Mouse (Mus musculus): ENCODE data around the gene Gm13030.

Gene Gm13030

GRCm38 (mm10) chr4:138865092-138865491 lies 8.7 kb downstream of the Gm13030 start:
- DNase-seq, result no peak

- no peak for DNase-seq
These were observed 10.3 kb downstream of the Gm13030 start, which contains the start of gene Pla2g5 for GRCm38 (mm10) chr4:138863344-138863998. Pla2g5 (minus strand) TSS chr4:138863482.

GRCm38 (mm10) chr4:138859728-138860127 lies 14.0 kb downstream of the Gm13030 start:
- peak; percentile 82 for DNase-seq

DNA sequence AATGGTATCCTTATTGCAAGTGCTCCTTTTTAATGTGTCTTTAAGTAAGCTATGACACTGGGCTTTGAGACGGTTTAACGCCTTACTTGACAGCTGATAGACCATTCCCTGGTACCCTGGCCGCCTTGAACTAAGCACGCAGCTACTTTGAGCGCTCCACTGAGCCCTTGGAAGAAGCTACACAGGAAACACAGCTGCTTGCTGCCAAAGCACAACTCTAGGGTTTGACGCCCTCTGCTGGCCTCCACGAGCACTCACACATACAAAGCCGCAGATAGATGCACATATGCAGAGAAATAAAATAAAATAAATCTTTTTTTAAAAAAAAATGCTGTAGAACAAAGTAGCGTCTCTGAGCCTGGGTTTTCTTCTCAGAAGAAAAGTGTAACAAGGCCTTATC lies 14.5 kb downstream of the Gm13030 start:
- peak; percentile 49 for DNase-seq

- DNase-seq, result no peak
These were observed 15.3 kb downstream of the Gm13030 start for GRCm38 (mm10) chr4:138858446-138858845.

GRCm38 (mm10) chr4:138857576-138857975 lies 16.2 kb downstream of the Gm13030 start:
- no peak for DNase-seq

DNA sequence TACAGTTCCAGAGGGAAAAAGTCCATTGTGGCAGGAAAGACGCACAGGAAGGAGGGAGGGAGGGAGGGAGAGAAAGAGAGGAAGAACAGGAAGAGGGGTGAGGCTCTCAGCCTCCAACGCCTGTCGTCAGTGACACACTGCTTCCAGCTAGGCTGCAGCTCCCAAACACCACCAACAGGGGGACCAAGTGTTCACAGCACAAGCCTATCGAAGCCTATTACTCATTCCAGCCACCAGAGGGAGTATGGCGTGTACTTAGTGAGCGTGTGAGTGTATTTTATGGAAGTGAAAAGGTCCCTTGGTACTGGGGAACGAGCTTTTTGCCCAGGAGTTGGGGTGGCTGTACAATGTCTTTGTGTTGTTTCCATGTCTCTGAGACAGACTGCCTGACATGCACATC lies 17.3 kb downstream of the Gm13030 start:
- peak; percentile 78 for DNase-seq

DNA sequence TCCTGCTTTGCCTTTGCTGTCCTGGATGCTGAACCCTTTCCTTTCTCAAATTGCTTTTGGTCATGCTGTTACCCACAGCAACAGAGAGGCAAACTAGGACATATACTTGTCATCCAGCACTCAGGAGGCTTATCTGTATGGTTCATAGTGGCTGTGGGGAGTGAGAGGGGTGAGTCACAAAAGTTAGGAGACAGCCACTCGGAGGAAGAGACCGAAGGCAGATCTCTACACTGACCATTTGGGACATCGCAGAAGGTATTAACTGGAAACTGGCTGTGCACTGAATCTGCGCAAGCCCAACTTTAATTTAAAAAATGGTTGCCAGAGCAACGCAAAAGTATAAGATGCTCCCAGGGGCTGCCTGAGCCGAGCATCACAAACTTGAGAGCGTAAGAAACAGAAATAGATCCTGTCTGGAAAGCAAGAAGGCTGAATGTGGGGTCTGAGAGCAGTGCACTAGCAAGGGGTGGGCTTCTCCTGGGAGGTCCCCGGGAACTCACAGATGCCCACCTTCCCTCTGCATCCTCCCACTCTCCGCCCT lies 18.6 kb downstream of the Gm13030 start:
- no peak for DNase-seq

DNA sequence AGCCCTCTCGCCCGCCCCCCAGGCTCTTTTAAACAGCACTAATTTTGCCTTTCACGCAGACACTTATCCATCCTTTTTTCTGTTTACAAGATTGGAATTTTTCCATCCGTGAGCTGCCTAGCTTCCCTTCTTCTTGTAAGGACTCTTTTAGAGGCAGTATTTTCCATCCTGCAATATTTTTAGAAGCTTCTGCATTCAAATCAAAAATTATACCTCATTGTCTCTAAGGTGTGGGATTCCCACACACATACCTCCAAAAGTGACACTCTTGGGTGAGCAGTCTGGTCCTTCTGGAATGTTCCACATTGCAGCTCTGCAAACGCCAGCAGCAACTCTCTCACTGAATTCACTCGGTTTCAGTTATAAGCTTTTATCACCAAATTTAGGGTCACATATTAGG lies 20.8 kb downstream of the Gm13030 start:
- DNase-seq, result no peak

- peak; percentile 79 for DNase-seq
These were observed 22.3 kb downstream of the Gm13030 start for GRCm38 (mm10) chr4:138851463-138851862.

- no peak for DNase-seq
These were observed 32.4 kb downstream of the Gm13030 start for GRCm38 (mm10) chr4:138841386-138841785.

DNA sequence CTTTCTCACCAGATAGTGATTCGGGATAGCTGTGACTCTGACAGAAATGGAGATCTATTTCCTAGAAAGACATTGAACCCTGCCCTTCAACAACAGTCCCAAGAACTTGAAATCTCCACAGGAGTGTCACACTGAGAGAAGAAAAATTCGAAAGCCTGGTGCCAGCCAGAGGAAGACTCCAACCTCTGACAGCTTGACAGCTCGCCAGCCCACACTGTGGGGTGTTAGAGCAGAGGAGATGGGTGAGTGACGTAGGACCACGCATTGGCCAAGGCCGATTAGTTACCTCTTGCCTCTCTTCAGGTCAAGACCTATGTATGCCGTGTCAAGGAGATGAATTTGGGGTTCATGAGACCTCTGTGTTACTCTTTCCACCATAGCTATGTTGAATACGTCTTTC lies 33.0 kb downstream of the Gm13030 start:
- DNase-seq, result no peak

GRCm38 (mm10) chr4:138839806-138840205 lies 34.0 kb downstream of the Gm13030 start:
- no peak for DNase-seq

GRCm38 (mm10) chr4:138827147-138827546 lies 46.6 kb downstream of the Gm13030 start:
- DNase-seq, result no peak

DNA sequence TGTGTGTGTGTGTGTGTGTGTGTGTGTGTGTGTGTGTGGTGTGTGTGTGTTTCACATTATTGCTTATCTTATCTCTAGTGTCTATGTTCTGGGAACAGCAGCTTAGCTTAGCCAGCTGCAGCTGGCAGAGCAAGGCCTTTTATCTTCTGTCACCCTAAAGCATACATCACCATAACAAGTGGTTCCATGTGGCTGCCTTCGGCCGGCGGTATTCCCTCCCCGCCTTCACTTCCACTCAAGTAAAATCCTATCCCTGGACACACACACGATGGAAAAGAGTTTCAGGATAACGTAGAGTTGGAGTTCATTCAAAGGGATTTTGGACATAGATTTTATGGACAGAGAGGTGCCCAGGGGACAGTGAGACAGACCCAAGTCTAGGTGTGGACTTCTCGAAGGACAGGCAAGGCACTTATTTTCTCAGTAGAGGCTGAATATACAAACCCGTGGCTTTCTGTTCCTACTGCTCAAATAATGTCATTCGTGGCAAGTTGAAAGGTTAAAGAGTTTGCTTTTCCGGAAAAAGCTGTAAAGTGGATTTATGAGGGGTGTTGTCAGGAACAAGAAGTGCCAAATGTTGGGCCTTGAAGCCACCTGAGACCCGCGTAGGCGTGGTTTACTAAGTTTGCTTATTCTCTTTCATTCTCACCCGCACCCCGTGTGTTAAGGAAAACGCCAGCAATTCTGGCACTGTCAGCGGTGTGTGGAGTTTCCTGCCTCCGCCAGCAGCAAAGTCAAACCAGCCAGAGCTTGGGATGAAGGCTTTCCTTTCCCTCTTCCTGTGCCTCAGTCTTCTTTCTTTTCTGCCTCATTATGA lies 47.8 kb downstream of the Gm13030 start:
- peak; percentile 12 for DNase-seq

DNA sequence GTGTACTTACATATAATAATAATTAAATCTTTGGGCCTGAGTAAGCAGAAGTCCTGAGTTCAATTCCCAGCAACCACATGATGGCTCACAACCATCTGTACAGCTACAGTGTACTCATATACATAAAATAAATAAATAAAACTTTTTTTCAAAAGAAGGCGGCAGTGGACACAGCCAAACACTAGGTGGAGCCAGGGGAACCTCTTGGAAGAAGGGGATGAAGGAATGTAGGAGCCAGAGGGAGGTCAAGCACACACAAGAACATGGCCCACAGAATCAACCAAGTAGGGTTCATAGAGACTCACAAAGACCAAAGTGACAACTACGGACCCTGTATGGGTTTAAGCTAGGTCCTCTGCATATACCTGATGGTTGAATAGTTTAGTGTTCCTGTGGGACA lies 49.1 kb downstream of the Gm13030 start:
- no peak for DNase-seq

DNA sequence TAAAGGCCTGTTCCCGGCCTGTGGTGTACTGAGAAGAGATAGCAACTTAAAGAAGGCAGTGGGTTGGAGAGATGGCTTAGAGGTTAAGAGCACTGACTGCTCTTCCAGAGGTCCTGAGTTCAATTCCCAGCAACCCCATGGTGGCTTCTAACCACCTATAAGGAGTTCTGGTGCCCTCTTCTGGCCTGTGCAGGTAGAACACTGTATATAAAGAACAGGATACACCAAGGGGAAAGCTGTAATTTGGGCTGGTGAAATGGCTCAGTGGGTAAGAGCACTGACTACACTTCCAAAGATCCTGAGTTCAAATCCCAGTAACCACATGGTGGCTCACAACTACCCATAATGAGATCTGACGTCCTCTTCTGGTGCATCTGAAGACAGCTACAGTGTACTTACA lies 49.6 kb downstream of the Gm13030 start:
- peak; percentile 15 for DNase-seq

- no peak for DNase-seq
These were observed 52.7 kb downstream of the Gm13030 start for GRCm38 (mm10) chr4:138821036-138821435.
